Mouse (Mus musculus) spleen, postnatal 36 days (tissue): Measurements from ENCODE around the gene Nell1.
"Not testable (repeated sequence)": the region's sequence is repeated elsewhere in the genome, so short reads cannot be mapped to it uniquely, and the experiment has no call there.

Source experiments
- DNase-seq, 2 experiments: peaks; one replicate each; pipeline ENCODE4 v3.0.0; 2022; ENCODE audit warnings: low spot score in 2 of 2, mixed read lengths in 1 of 2

Nell1 gene

GRCm38 (mm10) chr7:49974841-49975440 is at the start of gene Nell1:
Gene Nell1, plus strand, starts transcription at chr7:49974864.
- no peak for DNase-seq

DNA sequence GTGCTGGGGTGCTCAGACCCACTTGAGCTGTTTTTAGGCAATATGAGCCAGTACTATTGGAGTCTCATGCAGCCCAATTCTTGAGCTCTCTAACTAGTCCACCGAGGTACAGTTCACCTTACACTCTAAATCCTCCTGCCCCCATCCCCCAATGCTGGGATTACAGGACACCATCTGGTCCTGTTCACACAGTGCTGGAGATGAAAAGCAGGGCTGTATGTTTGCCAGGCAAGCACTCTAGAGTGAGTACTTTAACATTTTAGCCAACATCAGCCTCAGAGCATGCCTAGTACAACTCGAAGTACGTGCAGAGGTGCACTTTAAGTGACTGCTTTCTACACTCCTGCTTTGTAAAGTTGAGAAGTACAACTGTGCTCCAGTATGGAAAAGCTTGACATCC is 46.1 kb upstream of the Nell1 start:
- no peak for DNase-seq

GRCm38 (mm10) chr7:49929999-49930398 is 44.7 kb upstream of the Nell1 start:
- DNase-seq: no peak

DNA sequence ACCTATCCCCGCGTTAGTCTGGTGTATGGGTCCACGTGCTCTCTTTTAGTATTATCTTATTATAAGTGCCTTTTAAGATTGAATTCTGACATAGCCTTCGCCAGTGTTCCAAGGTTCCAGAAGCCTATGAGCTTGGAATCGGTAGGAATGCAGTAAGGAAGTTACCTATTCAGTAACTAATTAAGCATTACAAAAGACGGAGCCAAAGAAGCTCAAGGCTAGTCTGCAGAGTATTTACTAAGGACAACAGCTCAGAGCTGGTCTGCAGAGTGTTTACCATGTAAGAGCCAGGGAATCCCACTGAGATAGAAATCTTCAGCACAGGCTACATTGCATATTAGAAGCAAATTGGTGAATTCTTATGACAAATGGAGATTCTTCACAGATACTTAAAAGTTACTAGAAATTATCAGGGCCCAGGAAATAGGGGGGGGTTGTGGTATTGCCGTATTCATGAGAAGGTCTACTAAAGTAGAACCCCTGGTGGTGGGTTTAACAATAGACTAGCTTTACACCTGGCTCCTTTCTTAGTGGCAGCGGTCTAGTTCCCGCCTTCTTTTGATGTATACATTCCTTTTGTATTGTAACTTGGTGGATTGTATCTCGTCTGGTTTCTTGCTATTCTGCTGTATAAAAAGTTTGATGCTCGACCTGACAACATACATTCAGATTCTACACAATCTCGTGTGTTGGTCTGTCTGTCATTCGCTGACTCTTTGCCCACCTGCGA is 41.1 kb upstream of the Nell1 start:
- not testable (repeated sequence) for DNase-seq

DNA sequence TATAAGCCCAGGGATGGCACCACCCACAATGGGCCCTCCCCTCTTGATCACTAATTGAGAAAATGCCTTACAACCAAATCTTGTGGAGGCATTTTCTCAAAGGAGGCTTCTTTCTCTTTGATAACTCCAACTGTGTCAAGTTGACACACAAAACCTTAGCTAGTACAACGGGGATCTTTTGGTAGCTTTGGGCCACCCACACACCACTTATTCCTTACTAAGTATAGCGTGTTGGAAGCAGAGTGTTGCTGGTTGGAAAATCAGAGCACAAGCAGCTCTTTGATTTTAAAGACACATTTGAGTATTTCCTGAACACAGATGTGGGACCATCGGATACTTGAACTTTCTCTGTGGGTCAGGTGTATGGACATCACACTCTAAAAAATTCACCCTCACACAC is 37.8 kb upstream of the Nell1 start:
- no peak for DNase-seq

DNA sequence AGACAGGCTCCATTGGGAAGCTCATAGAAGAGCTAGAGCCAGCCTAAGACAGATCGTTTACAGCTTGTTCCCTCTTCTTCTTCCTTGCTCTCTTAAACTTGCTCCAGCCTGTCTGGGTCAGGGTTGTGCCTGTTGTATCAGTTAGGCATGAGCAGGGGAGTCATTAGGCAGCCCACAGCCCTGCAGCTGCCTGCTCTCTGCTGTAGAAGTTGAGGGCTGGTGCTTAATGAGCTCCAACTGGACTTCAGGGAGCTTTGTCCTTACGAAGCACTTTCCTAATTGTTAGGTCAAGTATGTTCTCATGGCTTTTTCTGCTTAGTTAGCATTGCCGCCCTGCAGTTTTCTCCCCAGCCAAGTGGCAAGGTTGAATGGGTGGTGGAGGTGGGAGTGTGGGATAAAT is 32.6 kb upstream of the Nell1 start:
- DNase-seq: no peak

DNA sequence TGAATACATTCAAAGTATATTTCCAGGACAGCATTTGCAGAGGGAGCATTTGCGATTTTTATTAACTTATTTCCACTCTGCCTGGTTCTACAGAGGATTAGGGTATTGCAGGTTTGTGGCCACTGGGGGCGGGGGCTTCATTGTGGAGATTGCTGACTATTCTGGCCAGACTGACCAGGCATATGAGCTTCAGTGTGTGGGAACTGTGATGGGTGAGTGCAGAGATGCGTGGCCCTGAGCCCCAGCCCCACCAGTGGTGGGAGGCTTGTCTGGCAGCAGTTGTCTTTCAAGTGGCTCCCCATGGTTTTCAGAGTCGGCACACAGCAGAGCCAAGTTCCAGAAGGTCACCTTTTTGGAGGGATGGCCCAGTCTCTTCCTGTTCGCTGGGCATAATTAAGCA is 32.2 kb upstream of the Nell1 start:
- DNase-seq: no peak

DNA sequence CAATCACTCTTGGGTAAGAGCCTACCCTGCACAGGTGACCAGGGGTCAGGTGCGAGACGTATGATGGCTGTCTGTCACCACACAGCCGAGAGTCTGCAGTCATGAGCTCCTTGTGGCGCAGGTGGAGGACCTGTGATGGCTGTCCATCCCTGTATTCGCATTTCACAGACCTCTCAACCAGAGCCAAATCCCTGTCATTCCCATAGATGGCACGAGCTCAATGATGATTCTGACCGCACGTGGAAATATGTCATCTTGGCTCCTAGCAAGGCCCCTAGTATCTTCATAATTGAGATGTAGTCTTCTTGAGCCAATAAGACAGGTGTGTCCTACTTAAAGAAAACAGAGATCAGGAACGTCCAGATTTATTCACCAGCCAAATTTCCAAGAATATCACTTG is 28.0 kb upstream of the Nell1 start:
- no peak for DNase-seq

DNA sequence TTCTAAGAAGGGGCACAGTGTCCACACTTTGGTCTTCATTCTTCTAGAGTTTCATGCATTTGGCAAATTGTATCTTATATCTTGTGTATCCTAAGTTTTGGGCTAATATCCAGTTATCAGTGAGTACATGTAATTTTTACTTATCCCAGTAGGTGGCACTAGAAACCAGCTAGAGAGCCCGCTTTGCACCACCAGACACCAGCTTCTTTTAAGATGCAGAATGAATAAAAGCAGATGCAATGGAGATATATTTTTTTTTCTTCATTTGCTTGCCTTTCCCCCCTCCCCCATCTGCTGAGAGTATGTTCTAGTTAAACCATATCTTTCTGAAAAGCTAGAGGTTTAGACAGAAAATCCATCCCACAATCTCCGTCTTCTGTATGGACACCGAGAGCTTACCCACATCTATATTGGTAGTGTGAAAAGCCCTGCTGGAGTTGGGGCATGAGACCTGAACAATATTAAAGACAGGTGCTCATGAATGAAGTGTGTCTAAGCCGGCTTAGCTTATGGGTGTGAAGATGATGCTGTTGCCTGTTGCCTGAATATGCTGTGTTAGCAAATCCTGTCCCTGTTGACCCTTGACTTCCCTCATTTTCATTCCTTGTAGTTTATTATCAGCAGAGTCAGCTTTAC is 21.0 kb upstream of the Nell1 start:
- DNase-seq: no peak

- DNase-seq: no peak
These were observed 19.8 kb upstream of the Nell1 start for GRCm38 (mm10) chr7:49954834-49955233.

DNA sequence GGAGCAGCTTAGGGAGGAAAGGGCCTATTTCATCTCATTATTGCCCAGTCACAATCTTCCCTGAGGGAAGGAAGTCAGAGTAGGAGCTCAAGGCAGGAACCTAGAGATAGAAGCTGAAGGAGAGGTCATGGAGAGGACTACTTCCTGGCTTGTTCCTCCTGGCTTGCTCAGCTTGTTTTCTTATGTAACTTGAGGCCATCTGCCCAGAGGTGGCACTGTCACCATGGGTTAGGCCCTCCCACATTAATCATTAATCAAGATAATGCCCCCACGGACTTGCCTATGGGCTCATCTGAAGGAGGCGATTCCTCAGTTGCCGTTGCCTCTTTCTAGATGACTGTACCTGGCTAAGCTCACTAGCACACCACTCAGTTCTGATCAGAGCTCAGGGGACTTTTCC is 17.5 kb upstream of the Nell1 start:
- DNase-seq: no peak

DNA sequence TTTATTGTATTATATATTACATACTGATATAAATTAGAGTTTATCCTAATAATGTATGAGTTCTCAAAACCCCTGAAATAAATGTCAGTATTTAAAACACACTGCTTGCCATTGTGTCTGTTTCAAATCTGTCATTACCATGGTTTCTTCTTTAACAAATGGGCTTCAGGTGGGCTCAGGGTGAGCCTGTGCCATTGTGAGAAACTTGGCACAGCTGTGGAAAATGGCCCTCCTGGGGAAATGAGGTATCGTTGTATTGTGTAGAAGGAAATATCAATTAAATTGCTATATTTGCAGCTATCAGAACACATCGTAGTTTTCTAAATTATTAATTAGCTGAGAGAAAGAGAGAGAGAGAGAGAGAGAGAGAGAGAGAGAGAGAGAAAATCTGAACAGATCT is 10.9 kb upstream of the Nell1 start:
- no peak for DNase-seq

- no peak for DNase-seq
These were observed 5.1 kb upstream of the Nell1 start for GRCm38 (mm10) chr7:49969516-49969915.

- DNase-seq: no peak
These were observed 917 bp downstream of the Nell1 start for GRCm38 (mm10) chr7:49975441-49976121.

DNA sequence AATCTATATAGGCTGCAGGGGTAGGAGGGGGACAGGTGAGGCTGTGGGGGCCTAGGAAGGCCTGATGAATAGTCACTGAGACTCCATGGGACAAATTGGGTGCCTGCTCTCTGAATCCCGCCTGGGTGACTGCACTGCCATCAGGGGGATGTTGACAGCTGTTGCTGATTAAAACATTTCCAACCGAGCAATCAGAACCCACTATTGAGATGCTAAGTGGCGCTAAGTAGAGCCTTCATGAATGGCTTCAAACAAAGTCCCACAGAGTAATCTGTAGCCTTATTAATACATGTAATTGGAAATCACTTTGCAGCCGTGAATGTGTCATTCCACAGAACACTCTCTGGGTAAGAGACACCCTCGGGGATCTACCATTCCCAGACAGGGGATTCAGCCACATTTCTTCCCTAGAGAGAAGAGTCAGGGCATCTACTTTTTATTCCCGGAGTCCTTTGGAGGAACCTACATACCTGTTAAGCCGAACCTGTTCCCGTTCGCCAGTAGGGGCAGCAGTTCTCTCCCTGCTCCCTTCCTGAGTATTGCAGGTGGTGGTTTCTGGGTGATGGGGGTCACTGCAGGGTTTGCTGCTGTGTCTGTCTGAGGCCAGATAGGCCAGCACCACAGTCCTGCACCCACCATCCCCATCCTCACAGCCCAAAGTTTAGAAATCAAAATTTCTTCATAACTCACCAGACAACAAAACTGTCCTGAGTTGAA is 7.0 kb downstream of the Nell1 start:
- DNase-seq: no peak

DNA sequence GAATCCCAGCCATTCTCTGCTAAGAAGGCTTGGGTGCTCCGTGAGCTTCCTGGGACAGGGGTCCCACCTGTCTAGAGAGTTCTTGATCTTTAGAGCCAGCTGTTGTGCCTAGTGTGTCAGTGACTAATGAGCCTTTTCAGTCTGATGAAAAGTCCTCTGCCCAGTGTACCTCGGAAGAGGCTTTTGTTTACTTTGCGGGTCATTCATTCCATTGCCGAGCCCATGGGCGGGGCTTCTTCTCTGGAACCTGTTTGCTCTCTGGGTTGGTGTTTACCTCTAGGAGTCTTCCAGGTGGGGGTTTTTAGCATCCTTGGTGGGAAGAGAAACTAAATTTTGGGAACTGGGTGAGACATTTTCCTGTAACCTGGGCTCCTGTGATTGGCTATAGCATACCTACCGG is 10.0 kb downstream of the Nell1 start:
- no peak for DNase-seq

DNA sequence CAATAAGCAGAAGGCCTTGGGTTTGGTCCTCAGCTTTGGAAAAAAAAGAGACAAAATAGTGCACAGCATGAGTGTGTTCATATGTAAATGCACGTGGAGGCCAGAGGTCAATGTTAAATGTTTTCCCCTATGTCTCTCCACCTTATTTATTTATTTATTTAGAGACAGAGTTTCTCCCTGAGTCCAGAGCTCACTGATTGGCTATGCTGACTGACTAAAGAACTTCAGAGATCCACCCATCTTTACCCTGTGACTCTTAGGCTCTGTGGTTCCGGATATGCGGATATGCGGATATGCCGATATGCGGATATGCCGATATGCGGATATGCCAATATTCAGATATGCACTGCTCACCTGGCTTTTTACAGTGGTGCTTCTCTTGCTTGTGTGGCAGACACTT is 11.3 kb downstream of the Nell1 start:
- DNase-seq: no peak

- DNase-seq: no peak
These were observed 24.7 kb downstream of the Nell1 start for GRCm38 (mm10) chr7:49999321-49999720.

GRCm38 (mm10) chr7:50005268-50005667 is 30.6 kb downstream of the Nell1 start:
- no peak for DNase-seq

DNA sequence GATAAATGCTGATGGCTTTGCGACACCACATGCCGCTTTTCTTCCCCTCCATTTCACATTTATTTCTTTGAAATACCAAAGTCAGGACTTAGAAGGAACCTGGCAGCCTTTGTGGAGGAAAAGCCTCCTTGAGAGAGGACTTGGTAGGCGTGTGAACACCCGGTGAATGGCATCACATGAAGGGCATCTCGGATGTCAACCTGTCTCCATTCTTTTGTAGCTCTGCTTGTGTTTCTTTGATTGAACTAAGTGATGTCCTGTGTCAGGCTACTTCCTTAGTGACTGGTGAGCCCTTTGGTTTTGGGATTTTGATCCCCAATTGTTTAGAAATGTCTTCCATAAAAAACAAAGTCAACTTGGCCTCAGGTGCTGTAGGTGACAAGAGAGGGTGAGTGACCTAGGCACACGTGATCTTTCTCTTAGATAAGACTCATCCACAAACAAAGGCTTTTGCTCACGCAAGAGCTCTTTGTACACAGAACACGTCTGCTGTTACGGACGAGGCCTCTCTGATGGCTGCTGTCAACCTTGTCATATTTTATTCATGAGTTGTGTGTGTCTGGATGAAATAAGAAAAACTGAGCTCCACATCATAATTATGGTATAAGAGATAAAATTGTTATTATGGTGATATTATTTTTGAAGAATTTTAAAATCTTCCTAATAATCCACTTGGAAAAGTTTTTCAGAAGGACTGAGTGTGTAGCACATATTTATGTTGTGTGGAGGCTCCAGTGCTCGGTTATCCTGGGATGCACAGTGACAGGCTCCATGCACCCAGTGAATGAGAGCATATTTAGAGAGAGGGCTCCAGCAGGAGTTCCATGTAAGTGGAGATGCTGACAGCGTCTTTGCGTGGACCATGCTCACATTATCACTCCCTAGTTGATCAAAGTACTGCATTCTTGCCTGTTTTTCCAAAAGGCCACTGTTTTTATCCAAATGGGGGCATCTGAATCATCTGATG is 60.8 kb downstream of the Nell1 start:
- DNase-seq: no peak

- DNase-seq: no peak
These were observed 66.4 kb downstream of the Nell1 start for GRCm38 (mm10) chr7:50041112-50041511.
